Mouse (Mus musculus): ENCODE measurements around the gene Ptprk.

The Ptprk gene

GRCm38 (mm10) chr10:28112826-28113589, 38.4 kb downstream of the Ptprk start:
- DNase-seq (ENCODE audit: low read depth, low spot score): no peak

GRCm38 (mm10) chr10:28113879-28114278, 39.3 kb downstream of the Ptprk start:
- peak; percentile 14 for DNase-seq (ENCODE audit: low read depth, low spot score)

GRCm38 (mm10) chr10:28116982-28117381, 42.4 kb downstream of the Ptprk start:
- no peak for DNase-seq (ENCODE audit: low read depth, low spot score)

- DNase-seq (ENCODE audit: low read depth, low spot score): no peak
These were observed 44.3 kb downstream of the Ptprk start for GRCm38 (mm10) chr10:28118783-28119365.

- no peak for DNase-seq (ENCODE audit: low read depth, low spot score)
These were observed 49.3 kb downstream of the Ptprk start for GRCm38 (mm10) chr10:28123881-28124280.

- no peak for DNase-seq (ENCODE audit: low read depth, low spot score)
These were observed 53.4 kb downstream of the Ptprk start for GRCm38 (mm10) chr10:28128011-28128410.

- DNase-seq (ENCODE audit: low read depth, low spot score): no peak
These were observed 53.8 kb downstream of the Ptprk start for GRCm38 (mm10) chr10:28128450-28128849.

- DNase-seq (ENCODE audit: low read depth, low spot score): no peak
These were observed 55.8 kb downstream of the Ptprk start for GRCm38 (mm10) chr10:28130422-28130821.

GRCm38 (mm10) chr10:28133770-28134169, 59.1 kb downstream of the Ptprk start:
- DNase-seq (ENCODE audit: low read depth, low spot score): no peak

- DNase-seq (ENCODE audit: low read depth, low spot score): no peak
These were observed 63.8 kb downstream of the Ptprk start for GRCm38 (mm10) chr10:28138399-28138798.

GRCm38 (mm10) chr10:28144459-28144858, 69.8 kb downstream of the Ptprk start:
- DNase-seq (ENCODE audit: low read depth, low spot score): no peak

- no peak for DNase-seq (ENCODE audit: low read depth, low spot score)
These were observed 70.7 kb downstream of the Ptprk start for GRCm38 (mm10) chr10:28145326-28145725.

GRCm38 (mm10) chr10:28155688-28156685, 81.4 kb downstream of the Ptprk start:
- DNase-seq (ENCODE audit: low read depth, low spot score): no peak

GRCm38 (mm10) chr10:28159716-28160115, 85.1 kb downstream of the Ptprk start:
- DNase-seq (ENCODE audit: low read depth, low spot score): no peak

GRCm38 (mm10) chr10:28161306-28161705, 86.7 kb downstream of the Ptprk start:
- DNase-seq (ENCODE audit: low read depth, low spot score): no peak

GRCm38 (mm10) chr10:28164250-28164649, 89.6 kb downstream of the Ptprk start:
- DNase-seq (ENCODE audit: low read depth, low spot score): no peak

GRCm38 (mm10) chr10:28164746-28165145, 90.1 kb downstream of the Ptprk start:
- DNase-seq (ENCODE audit: low read depth, low spot score): no peak

GRCm38 (mm10) chr10:28166610-28167009, 92.0 kb downstream of the Ptprk start:
- DNase-seq (ENCODE audit: low read depth, low spot score): no peak

- peak; percentile 7 for DNase-seq (ENCODE audit: low read depth, low spot score)
These were observed 92.5 kb downstream of the Ptprk start for GRCm38 (mm10) chr10:28167097-28167496.

GRCm38 (mm10) chr10:28171196-28171595, 96.6 kb downstream of the Ptprk start:
- DNase-seq (ENCODE audit: low read depth, low spot score): no peak

GRCm38 (mm10) chr10:28178876-28179275, 104.3 kb downstream of the Ptprk start:
- DNase-seq (ENCODE audit: low read depth, low spot score): no peak

GRCm38 (mm10) chr10:28182081-28182480, 107.5 kb downstream of the Ptprk start:
- no peak for DNase-seq (ENCODE audit: low read depth, low spot score)

Data from skeletal muscle tissue, adult 2 months (tissue).